ENCODE assay signal across 8 mouse cellular contexts in the genomic region with DNA sequence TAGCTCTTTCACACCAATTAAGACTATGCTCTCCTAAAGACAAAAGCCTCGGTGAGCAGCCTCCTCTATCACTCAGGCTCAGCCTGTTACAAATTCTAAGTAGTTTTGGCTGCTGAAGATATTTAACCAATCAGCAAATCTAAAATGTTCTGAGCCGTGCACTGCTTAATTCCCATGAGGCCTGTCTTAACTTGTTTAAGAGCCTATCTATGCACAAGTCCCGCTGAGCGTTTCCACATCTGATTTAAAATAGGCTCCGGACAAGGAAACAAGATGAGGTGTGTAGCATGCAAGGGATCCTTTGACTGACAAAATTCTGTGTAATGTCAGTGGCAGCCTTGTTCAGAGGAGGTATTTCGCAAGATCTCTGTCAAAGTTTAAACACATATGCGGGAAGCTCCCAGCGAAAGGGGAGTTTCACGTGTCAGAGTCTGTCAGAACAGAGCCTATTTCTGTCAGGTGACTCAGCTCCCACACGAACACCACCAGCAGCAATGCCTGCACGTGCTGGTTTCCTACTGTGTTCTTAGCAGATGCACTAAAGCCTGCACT.
DNase-seq lines count a peak whose midpoint lies in the region; ATAC-seq and TF ChIP-seq lines count a peak whose summit lies in the region.

No protein-coding gene starts in this region.

- H3K4me2 ChIP-seq in heart, embryonic 13.5 days, result 0 out of 2 replicates have a peak overlapping the region, but pooled peaks have one; percentile 6

- 0 out of 2 replicates have a peak overlapping the region, but pooled peaks have one; percentile 9 for H3K9ac ChIP-seq in heart, embryonic 13.5 days
- H3K9ac ChIP-seq in liver, adult 2 months (ENCODE audit: low read depth, low read length), result no peak overlapping the region

- no peak overlapping the region for H3K4me3 ChIP-seq in heart, embryonic 13.5 days
- H3K4me3 ChIP-seq in liver, adult 2 months (ENCODE audit: insufficient read depth, low read depth, low read length), result no peak overlapping the region

- H3K4me1 ChIP-seq in heart, embryonic 13.5 days, result peaks cover 40% of the 10 kb centered on the region
- peaks cover 3% of the 10 kb centered on the region for H3K4me1 ChIP-seq in liver, adult 2 months (ENCODE audit: control insufficient read depth, insufficient read depth, low read length)

- no peak for TF ChIP-seq CTCF in liver, adult 2 months (IDR thresholded peaks at IDR 0.05; ENCODE audit: low read depth, low read length)

- H3K9me3 ChIP-seq in heart, embryonic 13.5 days, result peaks cover 6% of the 10 kb centered on the region; the same call in 1 of the 2 replicates

- H3K79me2 ChIP-seq in liver, adult 2 months (ENCODE audit: control insufficient read depth, insufficient read depth, low read length), result no peaks in the 10 kb centered on the region

- TF ChIP-seq POLR2A in liver, adult 2 months (IDR thresholded peaks at IDR 0.05; ENCODE audit: extremely low read depth, insufficient read depth, low read length), result no peak

- WGBS in heart, embryonic 13.5 days, result 19% methylated on average over 11 of the region's 11 CpGs
- 22% methylated on average over 11 of the region's 11 CpGs for WGBS in liver, adult 2 months

- ATAC-seq in heart, embryonic 13.5 days (ENCODE audit: extremely low read depth, insufficient number of reproducible peaks, low FRiP score, low TSS enrichment), result no peak
- no peak for ATAC-seq in cerebellum, adult (ENCODE audit: insufficient number of reproducible peaks, low FRiP score, low TSS enrichment)

- peak overlapping the region; percentile 81 for H3K27ac ChIP-seq in heart, embryonic 13.5 days (replicated peaks)
- no peak overlapping the region for H3K27ac ChIP-seq in liver, adult 2 months (replicated peaks; ENCODE audit: insufficient read depth, low read depth, low read length)

- DNase-seq in embryo, embryonic 10 days (ENCODE audit: low spot score), result peak; percentile 8
- no peak for DNase-seq in embryo, embryonic 9.5 days (ENCODE audit: extremely low spot score)
- DNase-seq in MN1 (ENCODE audit: low spot score), result peak; percentile 56
- peak; percentile 74 for DNase-seq in liver, adult 2 months (ENCODE audit: extremely low read depth, low read depth, low spot score)
- no peak for DNase-seq in layer of hippocampus, adult 9-10 months (ENCODE audit: low spot score)
- DNase-seq in cerebellum, adult 9-11 months, result no peak

- no peaks in the 10 kb centered on the region for H3K36me3 ChIP-seq in heart, embryonic 13.5 days
- H3K36me3 ChIP-seq in liver, adult 2 months (ENCODE audit: control insufficient read depth, insufficient read depth, low read length), result no peaks in the 10 kb centered on the region

- no peaks in the 10 kb centered on the region for H3K27me3 ChIP-seq in heart, embryonic 13.5 days (replicated peaks)
- H3K27me3 ChIP-seq in liver, adult 2 months (ENCODE audit: control insufficient read depth, insufficient read depth, low read length), result no peaks in the 10 kb centered on the region

Comparison
In these comparisons a context has a peak if more than half of its experiments do, and no peak if none do; other contexts are left out.
1. DNase-seq: peak in embryo, embryonic 10 days (single experiment), MN1 (single experiment) and liver, adult 2 months (single experiment); none in embryo, embryonic 9.5 days (single experiment), layer of hippocampus, adult 9-10 months (single experiment) and cerebellum, adult 9-11 months (single experiment).